Mouse (Mus musculus) frontal cortex, adult 2 months (tissue): Measurements from ENCODE around the gene Bcl2l12. TPM values are rescaled to one million over a fixed set of nuclear protein-coding genes. Genes with fewer than 3 reads are reported as not detected.

Experiments
- DNase-seq, 2 experiments: peaks; one replicate each; pipeline ENCODE4 v3.0.0; 2022; ENCODE audit warnings: low spot score in 1 of 2; ENCODE audit errors: extremely low spot score in 1 of 2
- polyA plus RNA-seq: library from polyadenylated mRNA; depleted of rRNA; stranded (reverse); fragments of >200 nt; gene quantifications from 2 replicates; pipeline ENCODE4 v1.2.3, GENCODE M21; 2012

Bcl2l12 gene
- polyA plus RNA-seq, 1 experiment, result 5.4 TPM

DNA sequence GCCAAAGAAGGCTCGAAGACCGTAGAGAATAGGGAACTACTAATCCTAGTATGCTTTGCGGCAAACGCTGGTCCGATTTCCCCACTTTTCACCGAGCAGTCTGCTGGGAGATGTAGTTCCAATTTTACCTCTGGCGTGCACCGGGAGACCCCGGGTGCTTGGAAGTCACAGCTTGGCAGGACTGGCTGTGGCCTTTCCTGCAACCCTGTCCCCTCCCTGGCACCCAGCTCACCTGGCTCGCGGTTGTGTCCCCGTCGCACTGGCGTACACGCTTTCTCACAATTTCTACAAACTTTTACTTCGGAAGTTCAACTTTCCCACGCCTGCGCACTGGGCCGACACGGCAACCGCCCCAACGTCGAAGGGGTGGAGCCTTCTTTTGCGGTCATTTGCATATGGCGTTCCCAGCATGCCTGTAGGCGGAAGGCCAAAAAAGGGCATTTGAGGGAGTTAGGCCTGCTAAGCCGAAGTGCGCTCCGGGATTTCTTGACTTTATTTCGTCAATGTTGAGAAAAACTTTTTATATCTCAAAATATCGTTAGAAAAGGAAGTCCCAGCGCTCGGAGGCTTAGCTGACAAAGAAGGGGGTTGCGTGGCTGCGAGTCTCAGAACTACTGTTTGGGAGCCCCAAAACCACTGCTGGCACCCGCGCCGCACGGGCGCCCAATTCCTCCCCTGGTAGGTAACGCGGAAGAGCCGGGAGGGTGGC, 1.1 kb downstream of the Bcl2l12 start, which contains the start of gene Irf3:
Gene Irf3, plus strand, starts transcription at position 418 of the 709 bp plus-strand sequence.
- DNase-seq, result peak; percentile 90 to 98

DNA sequence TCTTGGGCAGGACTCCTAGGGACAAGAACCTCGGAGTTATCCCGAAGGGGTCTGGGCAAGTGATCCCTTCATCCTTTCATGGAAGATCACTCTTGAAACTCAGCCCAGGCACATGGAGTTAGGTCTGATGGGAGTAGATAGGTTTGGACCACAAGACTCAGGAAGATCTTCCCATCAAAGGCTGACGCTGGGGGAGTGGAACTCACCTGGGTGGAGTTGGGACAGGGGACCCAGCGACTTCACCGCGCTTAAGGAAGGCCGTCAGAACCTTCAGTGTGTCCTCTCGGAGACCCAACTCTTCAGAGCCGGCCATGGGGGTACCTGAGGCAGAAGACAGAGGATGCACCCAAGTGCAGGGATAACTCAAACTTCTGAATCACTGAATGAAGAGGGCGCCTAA, 1.8 kb downstream of the Bcl2l12 start:
- DNase-seq, result no peak

DNA sequence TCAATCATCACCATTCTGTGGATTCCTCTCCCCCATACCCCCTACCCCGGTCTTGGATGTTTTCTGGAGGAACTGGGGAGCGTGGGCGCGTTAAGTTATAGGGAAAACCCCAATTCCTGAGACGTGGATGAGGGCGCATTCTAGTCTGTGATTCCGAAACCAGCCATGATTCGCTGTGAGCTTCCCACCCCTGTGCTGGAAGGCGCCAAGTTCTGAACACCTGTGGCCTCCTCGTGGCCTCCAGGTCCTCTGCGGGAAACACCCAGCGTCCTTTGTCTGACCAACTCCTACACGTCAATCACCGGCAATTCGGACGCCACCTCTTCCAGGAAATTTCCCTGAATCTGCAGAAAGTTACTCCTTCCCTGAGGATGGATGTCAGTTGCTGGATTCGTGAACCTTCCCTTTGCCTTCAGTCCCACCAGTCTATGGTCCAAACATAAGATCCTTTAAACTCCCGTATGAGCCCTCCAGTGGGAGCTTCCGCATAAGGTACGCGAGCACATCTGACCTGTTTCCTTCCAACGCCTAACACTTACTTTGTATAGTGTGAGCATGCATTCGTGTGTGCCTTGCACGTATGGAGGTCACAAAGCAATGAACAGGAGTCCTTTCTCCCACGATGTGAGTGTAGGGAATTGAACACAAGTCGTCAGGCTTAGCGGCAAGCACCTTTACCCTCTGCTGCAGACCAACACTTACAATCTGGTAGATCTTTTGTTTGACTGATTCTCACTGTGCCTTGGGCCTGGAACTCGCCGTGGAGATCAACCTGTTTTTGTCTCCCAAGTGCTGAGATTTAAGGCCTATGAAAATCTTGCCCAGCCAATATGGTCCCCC, 11.4 kb downstream of the Bcl2l12 start:
- DNase-seq, result no peak

DNA sequence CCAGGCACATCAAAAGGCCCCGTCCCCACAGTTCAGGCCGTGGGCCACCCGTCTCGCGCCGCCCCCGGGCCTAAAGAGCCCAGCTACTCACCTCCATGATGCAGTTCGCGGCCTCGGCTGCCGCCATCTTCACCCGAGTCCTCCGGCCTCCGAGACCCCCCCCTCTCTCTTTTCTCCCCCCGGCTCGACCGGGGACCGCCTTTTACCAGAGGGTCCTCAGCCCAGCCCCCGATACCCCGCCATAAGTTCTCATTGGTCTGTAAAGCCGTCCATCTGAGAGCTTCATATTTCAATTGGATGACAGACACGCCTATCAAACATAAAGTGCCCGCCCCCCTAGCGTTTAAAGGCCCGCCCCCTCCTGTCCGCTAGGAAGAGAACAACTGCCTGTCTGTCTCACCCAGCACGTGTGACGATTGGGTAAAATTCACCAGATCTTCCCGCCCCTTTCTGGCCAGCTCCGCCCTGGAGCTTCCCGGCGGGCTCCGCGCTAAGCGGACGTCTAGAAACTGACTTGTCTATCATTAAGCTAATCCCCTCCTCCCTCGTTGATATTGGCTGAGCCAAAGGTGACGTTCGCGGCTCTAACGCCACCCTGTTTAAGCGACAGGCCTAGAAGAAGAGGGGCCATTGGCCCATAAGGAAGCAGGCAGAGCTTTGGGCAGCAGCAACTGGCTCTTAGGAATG, 12.2 kb downstream of the Bcl2l12 start, which contains the start of gene Prmt1:
Gene Prmt1, minus strand, starts transcription at position 377 of the 687 bp plus-strand sequence.
- DNase-seq, result peak; percentile 99 to 100

DNA sequence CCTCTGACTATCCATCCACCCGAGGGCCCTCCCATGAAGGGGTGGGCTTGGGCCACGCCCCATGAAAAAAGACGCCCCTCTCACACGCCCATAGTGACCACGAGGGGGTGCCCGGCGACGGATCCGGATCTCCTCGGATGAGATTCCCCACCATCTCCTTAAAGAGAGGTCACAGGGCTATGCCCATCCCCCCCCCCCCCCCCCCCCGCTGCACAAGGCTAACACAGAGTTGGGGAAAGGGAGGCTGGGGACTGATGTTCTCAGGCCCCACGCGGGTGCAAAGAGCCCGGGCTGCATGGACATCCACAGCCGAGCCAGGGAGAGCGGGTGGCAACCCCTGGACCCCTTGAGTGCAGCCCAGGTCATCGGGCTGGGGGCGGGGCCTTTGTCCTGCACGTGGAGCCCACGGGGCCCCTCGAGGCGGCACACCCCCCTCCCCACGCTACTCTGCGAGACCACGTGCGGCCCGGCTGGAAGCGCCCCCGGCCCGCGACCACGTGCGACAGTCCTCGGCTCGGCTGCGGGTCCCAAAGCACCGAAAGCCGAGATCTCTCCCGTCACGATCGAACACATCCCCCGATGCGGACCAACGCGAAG, 12.8 kb downstream of the Bcl2l12 start:
- peak in 1 of 2 experiments; percentile 48 for DNase-seq

DNA sequence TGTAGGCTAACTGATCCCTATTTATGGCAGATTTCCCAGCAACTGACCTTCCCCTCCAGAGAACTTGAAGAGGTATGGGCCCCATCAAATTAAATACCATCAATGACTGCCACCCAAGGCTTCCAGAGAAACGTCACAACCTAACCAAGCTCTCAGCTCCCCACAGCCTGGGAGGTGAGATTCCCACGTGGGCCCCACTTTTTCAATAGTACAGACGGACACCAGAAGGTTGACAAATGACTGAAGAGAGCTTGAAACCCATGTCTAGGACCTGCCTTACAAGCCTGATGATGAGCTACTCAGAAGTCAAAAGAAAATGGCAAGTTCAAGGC, 13.7 kb downstream of the Bcl2l12 start:
- no peak for DNase-seq

DNA sequence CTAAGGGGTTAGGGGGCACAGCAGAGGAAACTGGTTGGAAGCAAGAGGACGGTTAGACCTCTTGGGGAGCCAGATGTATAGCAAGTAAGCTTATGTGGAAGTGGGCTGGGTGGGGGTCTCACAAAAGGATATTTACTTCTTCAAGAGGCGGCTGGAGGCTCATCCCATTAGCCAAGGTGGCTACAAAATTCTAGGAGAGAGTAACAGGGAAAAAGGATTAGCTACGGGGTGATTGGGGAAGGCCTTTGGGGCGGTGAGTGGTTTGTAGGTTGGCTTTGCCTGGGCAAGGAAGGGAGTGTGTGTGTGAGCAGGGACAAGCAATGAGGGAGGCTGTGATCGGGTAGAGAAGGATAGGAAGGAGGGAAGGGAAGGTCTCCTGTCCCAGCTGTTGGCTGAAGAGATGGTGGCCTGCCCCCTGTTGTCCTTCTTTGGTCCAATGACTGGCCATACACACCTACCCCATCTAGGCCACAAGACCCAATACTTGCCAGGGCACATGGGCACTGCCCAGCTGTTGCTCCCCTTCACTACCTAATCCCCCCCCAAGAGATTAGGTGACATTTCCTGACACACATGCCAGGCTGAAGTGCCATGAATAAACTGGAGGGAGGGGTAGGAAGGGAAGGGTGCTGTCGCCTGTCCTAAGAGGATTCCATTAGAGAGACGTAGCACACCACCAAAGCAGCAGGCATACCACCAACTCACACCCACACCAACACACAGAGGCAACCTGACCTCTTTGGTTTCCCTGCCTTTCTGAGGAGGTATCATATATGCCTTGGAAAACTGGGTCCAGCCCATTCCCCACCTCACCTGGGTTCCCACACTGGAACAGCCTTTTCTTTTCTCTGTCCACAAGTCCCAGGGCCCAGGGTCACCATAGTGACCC, 14.3 kb downstream of the Bcl2l12 start:
- no peak for DNase-seq

DNA sequence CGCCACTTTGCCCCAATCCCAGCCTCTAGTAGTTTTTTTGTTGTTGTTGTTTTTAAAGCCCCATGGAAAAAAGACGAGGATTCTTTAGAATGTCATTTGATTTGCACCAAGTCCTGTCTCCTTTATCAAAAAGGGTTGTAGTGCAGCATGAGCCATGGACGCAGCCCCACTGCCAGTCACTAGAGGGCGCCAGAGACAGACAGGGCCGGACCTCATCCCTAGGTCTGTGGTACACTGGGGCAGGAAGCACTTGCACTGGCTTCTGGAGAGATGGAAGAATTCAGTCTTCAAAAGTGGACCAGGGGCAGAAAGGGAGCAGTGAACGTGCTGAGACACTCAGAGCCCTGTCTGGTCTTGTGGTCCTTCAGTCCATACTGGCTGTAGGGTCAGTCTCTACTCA, 15.4 kb downstream of the Bcl2l12 start:
- peak in 1 of 2 experiments; percentile 92 for DNase-seq

DNA sequence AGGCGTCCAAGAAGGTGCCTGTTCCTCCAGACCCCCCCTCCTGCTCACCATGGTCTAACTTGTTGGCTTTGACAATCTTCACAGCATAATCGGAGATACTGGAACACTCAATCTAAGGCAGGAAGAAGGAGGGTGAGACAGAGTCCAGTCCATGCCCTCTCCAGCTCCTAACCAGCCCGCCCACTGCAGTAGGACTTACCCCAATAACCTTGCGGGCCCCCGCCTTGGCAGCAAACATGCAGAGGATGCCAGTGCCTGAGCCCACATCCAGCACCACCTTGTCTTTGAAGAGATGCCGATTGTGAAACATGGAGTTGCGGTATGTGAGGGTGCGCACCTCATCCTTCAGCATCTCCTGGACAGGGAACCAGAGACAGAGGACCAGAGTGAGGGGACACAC, 17.0 kb downstream of the Bcl2l12 start:
- no peak for DNase-seq

DNA sequence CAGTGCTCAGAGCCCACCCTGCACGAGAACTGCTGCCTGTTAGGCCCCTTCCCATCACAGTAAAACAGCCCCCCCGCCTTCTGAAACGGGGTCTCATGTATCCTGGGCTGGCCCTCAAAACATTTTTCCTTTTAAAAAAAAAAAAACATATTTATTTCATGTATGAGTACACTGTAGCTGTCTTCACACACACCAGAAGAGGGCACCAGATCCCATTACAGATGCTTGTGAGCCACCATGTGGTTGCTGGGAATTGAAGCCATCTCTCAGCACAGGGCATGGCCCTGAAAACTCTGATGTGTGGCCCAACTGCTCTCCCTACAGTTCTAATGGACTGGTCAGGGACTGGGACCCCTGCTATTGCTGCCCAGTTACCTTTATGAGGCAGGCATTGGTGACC, 20.2 kb downstream of the Bcl2l12 start:
- DNase-seq, result no peak

DNA sequence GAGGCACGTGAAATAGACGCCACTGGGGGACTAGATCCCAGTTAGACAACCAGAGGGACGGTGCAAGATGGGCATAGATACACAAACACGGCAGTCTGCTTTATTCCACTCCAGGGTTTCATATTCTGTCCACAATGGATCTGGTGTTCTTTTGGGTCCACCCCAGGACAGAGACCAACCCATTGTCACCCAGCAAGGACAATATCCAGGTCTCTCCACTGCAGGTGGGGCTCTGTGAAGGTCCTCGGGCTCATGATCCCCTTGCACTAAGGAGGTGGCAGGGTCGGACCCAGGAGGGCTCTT, 23.4 kb downstream of the Bcl2l12 start:
- DNase-seq, result no peak

DNA sequence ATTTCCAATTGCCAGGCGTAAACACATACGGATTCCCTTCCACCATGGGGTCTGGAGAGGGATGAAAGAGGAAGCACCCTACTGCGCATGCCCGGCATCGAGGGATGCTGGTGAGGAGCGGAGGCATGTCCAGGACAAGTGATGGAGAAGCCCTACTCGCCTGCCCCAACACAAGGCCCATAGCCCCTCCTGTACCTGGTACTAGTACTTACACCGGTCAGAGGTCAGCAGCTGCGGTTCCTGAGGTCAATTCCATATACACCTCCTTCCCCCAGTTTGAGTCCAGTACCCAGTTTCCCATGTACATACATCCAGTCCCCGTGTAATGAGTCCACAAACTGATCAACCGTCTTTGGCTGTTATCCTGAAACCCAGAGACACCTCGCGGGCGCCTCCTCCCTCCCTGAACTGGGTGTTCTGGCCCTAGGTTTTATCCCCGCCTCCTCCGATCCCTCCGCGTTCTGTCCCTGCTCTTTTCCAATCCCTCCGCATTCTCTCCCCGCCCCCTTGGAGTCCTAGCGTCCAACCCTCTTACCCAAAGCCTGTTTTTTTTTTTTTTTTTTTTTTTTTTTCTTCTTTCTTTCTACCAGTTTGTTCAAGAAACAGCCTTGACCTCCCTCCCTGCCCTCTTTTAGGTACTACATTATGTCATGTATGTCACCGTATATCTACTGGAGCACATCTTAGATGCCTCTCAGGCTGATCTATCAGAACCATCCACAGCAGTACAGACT, 24.0 kb downstream of the Bcl2l12 start, which contains the start of gene Cpt1c:
Gene Cpt1c, minus strand, starts transcription at position 469 of the 734 bp plus-strand sequence.
- DNase-seq, result peak; percentile 81 to 92

DNA sequence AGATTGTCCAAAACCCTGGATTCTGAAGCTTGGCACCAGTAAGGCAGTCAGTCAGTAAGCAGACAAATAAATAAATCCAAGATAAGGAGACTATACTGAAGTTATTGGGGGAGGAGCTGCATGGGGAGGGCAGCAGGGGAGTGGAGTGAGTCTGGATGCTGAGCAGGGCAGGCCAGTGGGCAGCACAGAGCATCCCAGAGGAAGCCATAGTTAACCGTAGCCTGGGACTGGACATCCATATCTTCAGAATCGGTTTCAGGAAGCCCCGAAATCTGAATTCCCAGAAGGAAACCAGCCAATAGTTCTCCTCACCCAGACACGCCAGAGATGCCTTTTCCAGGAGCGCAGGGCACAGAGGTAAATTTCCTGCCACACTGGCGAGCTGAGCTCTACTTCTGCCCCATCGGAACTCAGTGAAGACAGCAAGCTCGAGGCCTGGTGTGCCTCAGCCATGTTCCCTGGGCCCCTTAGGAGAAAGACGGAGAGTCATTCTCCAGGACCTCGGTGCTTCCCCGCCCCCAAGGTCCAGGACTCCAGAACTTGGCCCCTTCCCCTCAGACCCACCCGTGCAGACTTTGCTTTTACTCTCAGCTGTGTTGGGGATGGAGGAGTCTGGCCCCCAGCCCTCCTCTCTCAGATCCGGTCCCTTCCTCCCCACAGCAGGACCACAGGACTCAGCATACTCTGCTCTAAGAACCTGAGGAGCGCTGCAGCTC, 24.9 kb downstream of the Bcl2l12 start:
- no peak for DNase-seq

DNA sequence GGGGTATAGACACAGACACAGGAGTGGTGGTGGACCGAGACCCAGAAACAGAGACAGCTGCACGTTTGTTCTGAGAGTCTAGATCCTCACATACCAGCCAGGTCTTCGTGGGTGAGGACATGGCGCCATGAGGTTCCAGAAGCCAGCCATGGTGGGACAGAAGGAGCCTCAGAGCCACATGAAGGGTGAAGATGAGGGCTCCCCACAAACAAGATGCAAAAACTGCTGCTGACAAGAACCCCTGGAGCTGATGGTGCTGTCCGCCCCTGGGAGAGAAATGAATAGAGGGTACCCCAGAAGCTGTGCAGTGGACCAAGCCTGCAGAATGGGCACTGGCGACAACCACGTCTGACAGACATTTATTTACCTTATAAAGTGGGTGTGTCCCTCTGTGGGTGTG, 27.4 kb downstream of the Bcl2l12 start:
- DNase-seq, result no peak

DNA sequence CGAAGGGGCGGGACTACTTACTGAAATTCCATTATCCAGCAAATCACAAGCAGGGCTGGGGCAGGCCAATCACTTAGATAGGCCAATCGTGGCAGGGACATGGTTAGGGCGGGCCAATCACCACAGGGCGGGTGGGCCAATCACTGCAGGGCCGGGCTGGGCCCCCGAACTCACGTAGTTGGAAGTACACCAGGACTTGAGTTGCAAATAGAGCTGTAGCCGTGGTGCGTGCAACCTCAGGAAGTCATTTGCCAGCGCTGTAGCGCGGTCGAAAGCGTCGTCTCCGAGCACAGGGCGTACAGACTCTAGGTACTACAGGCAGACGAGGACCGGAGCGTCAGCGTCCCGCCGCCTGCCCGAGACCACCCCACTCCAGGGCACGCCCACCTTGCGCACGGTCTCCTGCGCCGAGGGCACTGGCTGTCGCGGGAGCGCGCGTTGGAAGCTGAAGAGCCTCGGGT, 28.3 kb downstream of the Bcl2l12 start:
- peak; percentile 81 to 88 for DNase-seq

DNA sequence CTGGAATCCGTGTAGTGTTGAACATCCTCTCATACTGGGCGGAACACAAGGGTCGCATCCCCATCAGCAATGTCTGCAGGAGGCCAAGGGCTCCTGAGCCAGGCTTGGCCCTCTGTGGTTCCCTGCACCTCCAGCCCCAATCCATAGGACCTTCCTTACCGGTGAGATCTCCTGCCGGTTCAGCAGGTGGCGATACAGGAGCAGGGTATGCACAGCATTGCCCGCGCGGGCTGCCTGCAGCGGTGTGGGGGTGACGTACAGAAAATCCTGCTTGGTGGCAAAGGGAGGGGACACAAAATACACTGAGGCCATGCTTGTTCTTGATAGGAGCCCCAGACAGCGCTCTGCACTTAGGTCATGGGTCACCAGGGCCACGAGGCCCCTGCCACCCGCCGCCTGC, 31.9 kb downstream of the Bcl2l12 start:
- no peak for DNase-seq

DNA sequence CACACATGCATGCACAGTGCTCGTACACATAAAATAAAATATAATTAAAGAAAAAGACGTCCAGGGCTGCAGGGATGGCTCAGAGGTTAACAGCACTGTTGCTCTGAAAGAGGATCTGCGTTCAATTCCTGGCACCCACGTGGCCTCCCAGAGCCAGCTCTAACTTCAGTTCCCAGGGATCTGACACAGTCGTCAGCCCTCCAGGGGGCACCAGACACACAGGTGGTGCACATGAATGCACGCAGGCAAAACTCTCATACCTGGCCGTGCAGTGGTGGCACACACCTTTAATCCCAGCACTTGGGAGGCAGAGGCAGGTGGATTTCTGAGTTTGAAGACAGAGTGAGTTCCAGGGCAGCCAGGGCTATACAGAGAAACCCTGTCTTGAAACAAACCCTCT, 32.5 kb downstream of the Bcl2l12 start:
- DNase-seq, result no peak

DNA sequence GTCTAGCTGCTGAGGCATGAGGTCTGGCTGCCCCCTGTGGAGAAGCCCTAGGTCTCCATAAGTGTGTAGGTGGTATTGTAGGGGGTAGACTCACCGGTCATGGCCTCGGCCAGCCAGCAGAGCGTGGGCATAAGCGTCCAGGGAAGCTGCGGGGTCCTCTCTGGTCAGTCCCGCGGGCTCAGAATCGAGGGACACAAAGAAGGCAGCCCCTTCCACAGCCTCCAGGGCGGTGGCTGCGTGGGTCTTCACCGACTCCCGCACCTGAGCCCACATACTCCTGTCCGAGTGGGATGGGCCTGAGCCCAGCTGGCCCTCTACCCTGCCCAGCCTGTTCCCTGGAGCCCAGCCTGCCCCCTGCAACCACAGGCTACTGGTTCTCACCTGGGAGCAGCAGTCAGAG, 33.5 kb downstream of the Bcl2l12 start:
- DNase-seq, result no peak

DNA sequence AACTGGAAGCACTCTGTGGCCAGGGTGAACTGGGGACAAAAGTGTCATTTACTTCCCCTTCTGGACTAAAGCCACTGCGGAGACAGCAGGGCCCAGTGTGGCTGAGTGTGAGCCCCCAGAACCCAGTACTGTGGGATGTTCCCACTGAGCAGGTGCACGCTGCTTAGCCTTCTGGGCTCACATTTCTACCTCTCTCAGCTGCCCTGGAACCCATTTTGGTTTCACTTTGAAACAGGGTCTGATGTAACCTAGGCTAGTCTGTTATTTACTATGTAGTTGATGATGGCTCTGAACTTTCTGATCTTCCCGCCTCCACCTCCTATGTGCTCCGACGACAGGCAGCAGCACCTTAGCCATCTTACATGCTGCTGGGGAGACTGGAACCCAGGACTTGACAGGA, 35.7 kb downstream of the Bcl2l12 start:
- no peak for DNase-seq
